Mouse (Mus musculus): ENCODE data around the gene Nxpe3. TPM values are rescaled to one million over a fixed set of nuclear protein-coding genes. Genes with fewer than 3 reads are reported as not detected.

The Nxpe3 gene
- total and polyA plus RNA-seq, 3 experiments, result 2.7 to 4.3 TPM; not detected in 1

- no peak for TF ChIP-seq ZMIZ1 (IDR thresholded peaks at IDR 0.05; ENCODE audit: low read depth, low read length)
- TF ChIP-seq ZNF384 (IDR thresholded peaks at IDR 0.05; ENCODE audit: low read depth, low read length), result 0 out of 2 replicates have a peak, but pooled peaks have one; percentile 14
- no peak for TF ChIP-seq ZC3H11A (IDR thresholded peaks at IDR 0.05; ENCODE audit: low read depth, low read length)
- no peaks in the 10 kb centered on the region for H3K79me2 ChIP-seq (ENCODE audit: control insufficient read depth, insufficient read depth, low read length, poor library complexity)
These were observed 93.5 kb downstream of the Nxpe3 start for GRCm38 (mm10) chr16:55801629-55802028.

GRCm38 (mm10) chr16:55798845-55799244, 96.2 kb downstream of the Nxpe3 start:
- Histone ChIP-seq H3K4me1 (ENCODE audit: control insufficient read depth in 1 of 2, insufficient read depth in 2 of 2, low read length in 2 of 2) (no peaks in the 10 kb centered on the region), H3K4me3 (ENCODE audit: control insufficient read depth in 1 of 2, insufficient read depth in 1 of 2, low read depth in 2 of 2, low read length in 2 of 2) (no peak overlapping the region), H3K9ac (ENCODE audit: control insufficient read depth, low read depth, low read length, poor library complexity, severe bottlenecking) (no peak overlapping the region), H3K79me2 (ENCODE audit: control insufficient read depth, insufficient read depth, low read length, poor library complexity) (no peaks in the 10 kb centered on the region), H3K9me3 (replicated peaks; ENCODE audit: insufficient read depth, low read length) (no peaks in the 10 kb centered on the region), H3K36me3 (ENCODE audit: control insufficient read depth in 1 of 2, insufficient read depth in 2 of 2, low read length in 2 of 2) (no peaks in the 10 kb centered on the region), H3K27me3 (ENCODE audit: control insufficient read depth in 1 of 2, insufficient read depth in 2 of 2, low read length in 2 of 2) (no peaks in the 10 kb centered on the region; a peak in 1 of 4 replicates), H3K27ac (ENCODE audit: control insufficient read depth, low read depth, low read length) (no peak overlapping the region)
- no peak for DNase-seq (ENCODE audit: low read depth, low spot score)
- no peak for TF ChIP-seq NRF1 (IDR thresholded peaks at IDR 0.05; ENCODE audit: insufficient read depth, low read depth, low read length, poor library complexity, severe bottlenecking)

More at GRCm38 (mm10) chr16:55801629-55802028, 93.5 kb downstream of the Nxpe3 start:
- no peak for DNase-seq (ENCODE audit: low read depth, low spot score)
- Histone ChIP-seq H3K27me3 (ENCODE audit: control insufficient read depth in 1 of 2, insufficient read depth in 2 of 2, low read length in 2 of 2) (no peaks in the 10 kb centered on the region), H3K36me3 (ENCODE audit: control insufficient read depth in 1 of 2, insufficient read depth in 2 of 2, low read length in 2 of 2) (no peaks in the 10 kb centered on the region), H3K9me3 (replicated peaks; ENCODE audit: insufficient read depth, low read length) (no peaks in the 10 kb centered on the region), H3K9ac (ENCODE audit: control insufficient read depth, low read depth, low read length, poor library complexity, severe bottlenecking) (no peak overlapping the region), H3K27ac (ENCODE audit: control insufficient read depth, low read depth, low read length) (no peak overlapping the region), H3K4me1 (ENCODE audit: control insufficient read depth in 1 of 2, insufficient read depth in 2 of 2, low read length in 2 of 2) (no peaks in the 10 kb centered on the region), H3K4me3 (ENCODE audit: control insufficient read depth in 1 of 2, insufficient read depth in 1 of 2, low read depth in 2 of 2, low read length in 2 of 2) (no peak overlapping the region)

- no peak overlapping the region for H3K27ac ChIP-seq (ENCODE audit: control insufficient read depth, low read depth, low read length)
- no peak overlapping the region for H3K9ac ChIP-seq (ENCODE audit: control insufficient read depth, low read depth, low read length, poor library complexity, severe bottlenecking)
- no peaks in the 10 kb centered on the region for H3K9me3 ChIP-seq (replicated peaks; ENCODE audit: insufficient read depth, low read length)
- TF ChIP-seq GATA1 (IDR thresholded peaks at IDR 0.05; ENCODE audit: low read depth, low read length), result no peak
- no peak for TF ChIP-seq MAFK (IDR thresholded peaks at IDR 0.05; ENCODE audit: borderline replicate concordance, low read depth, low read length)
- TF ChIP-seq NRF1 (IDR thresholded peaks at IDR 0.05; ENCODE audit: insufficient read depth, low read depth, low read length, poor library complexity, severe bottlenecking), result no peak
- TF ChIP-seq TCF12 (IDR thresholded peaks at IDR 0.05; ENCODE audit: low read depth, low read length), result no peak
- no peak for TF ChIP-seq UBTF (IDR thresholded peaks at IDR 0.05; ENCODE audit: borderline replicate concordance, insufficient read depth, low read depth, low read length)
- no peak for TF ChIP-seq MEF2A (IDR thresholded peaks at IDR 0.05; ENCODE audit: extremely low read depth, insufficient replicate concordance, low read depth, low read length, poor library complexity, severe bottlenecking)
- no peak for TF ChIP-seq ETS1 (IDR thresholded peaks at IDR 0.05; ENCODE audit: low read depth, low read length)
- TF ChIP-seq E2F4 (IDR thresholded peaks at IDR 0.05; ENCODE audit: borderline replicate concordance, low read depth, low read length), result no peak
- TF ChIP-seq EP300 (IDR thresholded peaks at IDR 0.05; ENCODE audit: low read depth in 1 of 2, low read length in 2 of 2), result no peak
- TF ChIP-seq USF1 (IDR thresholded peaks at IDR 0.05; ENCODE audit: low read depth, low read length), result no peak
- TF ChIP-seq RCOR1 (IDR thresholded peaks at IDR 0.05; ENCODE audit: low read depth, low read length), result no peak
- no peak for TF ChIP-seq KAT2A (conservative IDR thresholded peaks at IDR 0.05; ENCODE audit: low read depth, low read length)
- TF ChIP-seq MYB (IDR thresholded peaks at IDR 0.05; ENCODE audit: low read depth, low read length), result no peak
- no peak for TF ChIP-seq SMC3 (IDR thresholded peaks at IDR 0.05; ENCODE audit: low read depth, low read length)
- no peaks in the 10 kb centered on the region for H3K27me3 ChIP-seq (ENCODE audit: control insufficient read depth in 1 of 2, insufficient read depth in 2 of 2, low read length in 2 of 2)
- H3K79me2 ChIP-seq (ENCODE audit: control insufficient read depth, insufficient read depth, low read length, poor library complexity), result no peaks in the 10 kb centered on the region
- DNase-seq (ENCODE audit: low read depth, low spot score), result no peak
- H3K36me3 ChIP-seq (ENCODE audit: control insufficient read depth in 1 of 2, insufficient read depth in 2 of 2, low read length in 2 of 2), result no peaks in the 10 kb centered on the region
- no peak overlapping the region for H3K4me3 ChIP-seq (ENCODE audit: control insufficient read depth in 1 of 2, insufficient read depth in 1 of 2, low read depth in 2 of 2, low read length in 2 of 2)
- H3K4me1 ChIP-seq (ENCODE audit: control insufficient read depth in 1 of 2, insufficient read depth in 2 of 2, low read length in 2 of 2), result no peaks in the 10 kb centered on the region
These were observed 104.8 kb downstream of the Nxpe3 start for GRCm38 (mm10) chr16:55790326-55790725.
